Mouse (Mus musculus) intestine, embryonic 15.5 days (tissue): ENCODE results near the gene Adgrg1. TPM values are rescaled to one million over a fixed set of nuclear protein-coding genes. Genes with fewer than 3 reads are reported as not detected.
"Not testable (repeated sequence)": the region's sequence is repeated elsewhere in the genome, so short reads cannot be mapped to it uniquely, and the experiment has no call there.

ENCODE experiments used
- ATAC-seq: fragments of 200-750 bp; cut with Nextera tagmentation; 2 replicates; pipeline ENCODE4 v1.8.0; 2017; ENCODE audit warnings: moderate TSS enrichment, moderate library complexity
- H3K27ac ChIP-seq: fragments of 300-500 bp; sonication (generic); 2 replicates; pipeline ENCODE4 v1.5.1; 2015; ENCODE audit warnings: mild to moderate bottlenecking, inconsistent platforms
- H3K27me3 ChIP-seq: fragments of 300-500 bp; sonication (generic); replicated peaks from 2 replicates; pipeline ENCODE4 v1.6.1; 2015; ENCODE audit warnings: inconsistent platforms
- H3K36me3 ChIP-seq: fragments of 300-500 bp; sonication (generic); 2 replicates; pipeline ENCODE4 v1.6.1; 2015; ENCODE audit warnings: inconsistent platforms
- H3K4me1 ChIP-seq: fragments of 300-500 bp; sonication (generic); replicated peaks from 2 replicates; pipeline ENCODE4 v1.6.1; 2015; ENCODE audit warnings: inconsistent platforms
- H3K4me2 ChIP-seq: fragments of 300-500 bp; sonication (generic); replicated peaks from 2 replicates; pipeline ENCODE4 v1.6.1; 2015; ENCODE audit warnings: mild to moderate bottlenecking, inconsistent platforms
- H3K4me3 ChIP-seq: fragments of 300-500 bp; sonication (generic); replicated peaks from 2 replicates; pipeline ENCODE4 v1.5.1; 2015; ENCODE audit warnings: inconsistent platforms
- H3K9ac ChIP-seq: fragments of 300-500 bp; sonication (generic); 2 replicates; pipeline ENCODE4 v1.6.1; 2015; ENCODE audit warnings: inconsistent platforms
- H3K9me3 ChIP-seq: fragments of 300-500 bp; sonication (generic); 2 replicates; pipeline ENCODE4 v1.6.1; 2016; ENCODE audit warnings: inconsistent platforms
- WGBS: fragments of 180-500 bp; shearing (Covaris S2); methylation state at CpG from one replicate; pipeline ENCODE4 v1.1.7; 2015; 5-methylcytosine and 5-hydroxymethylcytosine counted together
- polyA plus RNA-seq: library from polyadenylated mRNA; unstranded; fragments of >200 nt; fragmentation: Nextera tagmentation; extraction: Ambion mirVana; gene quantifications from 2 replicates; pipeline ENCODE4 v1.2.1, GENCODE M21; 2015

Gene Adgrg1
- polyA plus RNA-seq, 1 experiment from 2014 or later, result 22.4 TPM

- 81% methylated on average over 4 of the region's 4 CpGs for WGBS
- Histone ChIP-seq H3K27ac (no peak overlapping the region), H3K4me2 (no peak overlapping the region), H3K27me3 (no peaks in the 10 kb centered on the region), H3K4me3 (no peak overlapping the region), H3K9ac (no peak overlapping the region), H3K4me1 (no peaks in the 10 kb centered on the region), H3K36me3 (no peaks in the 10 kb centered on the region), H3K9me3 (no peaks in the 10 kb centered on the region)
- no peak for ATAC-seq
Observed at GRCm38 (mm10) chr8:95024387-95024786, 49.8 kb downstream of the Adgrg1 start.

DNA sequence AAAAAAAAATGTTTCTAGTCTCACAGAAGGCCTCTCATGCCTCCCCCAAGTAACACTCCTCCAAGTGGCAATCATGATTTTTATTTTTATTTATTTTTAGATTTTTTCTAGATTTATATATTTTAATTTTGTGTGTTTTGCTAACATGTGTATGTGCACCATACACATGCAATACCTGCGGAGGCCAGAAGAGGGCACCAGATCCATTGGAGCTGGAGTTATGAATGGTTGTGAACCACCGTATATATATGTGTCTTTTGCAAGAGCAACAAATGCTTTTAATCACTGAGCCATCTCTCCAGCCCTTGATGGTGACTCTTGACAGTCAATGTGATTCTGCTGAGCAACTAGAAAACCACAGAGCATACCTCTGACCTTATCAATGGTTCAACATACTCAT, 50.9 kb downstream of the Adgrg1 start:
- Histone ChIP-seq H3K9ac (no peak overlapping the region), H3K4me2 (no peak overlapping the region), H3K36me3 (no peaks in the 10 kb centered on the region), H3K27ac (no peak overlapping the region), H3K4me1 (no peaks in the 10 kb centered on the region), H3K4me3 (no peak overlapping the region), H3K9me3 (no peaks in the 10 kb centered on the region), H3K27me3 (no peaks in the 10 kb centered on the region)
- 73% methylated on average over 2 of the region's 2 CpGs for WGBS
- no peak for ATAC-seq

- not testable (repeated sequence) for ATAC-seq
Observed at GRCm38 (mm10) chr8:95028391-95028790, 53.8 kb downstream of the Adgrg1 start.

GRCm38 (mm10) chr8:95037106-95037925, 62.8 kb downstream of the Adgrg1 start:
- Histone ChIP-seq H3K27me3 (no peaks in the 10 kb centered on the region), H3K4me3 (no peak overlapping the region), H3K27ac (no peak overlapping the region), H3K4me1 (no peaks in the 10 kb centered on the region), H3K36me3 (no peaks in the 10 kb centered on the region), H3K9ac (no peak overlapping the region), H3K4me2 (no peak overlapping the region), H3K9me3 (no peaks in the 10 kb centered on the region)
- WGBS, result 59% methylated on average over 7 of the region's 7 CpGs
- ATAC-seq, result 0 out of 2 replicates have a peak, but pooled peaks have one; percentile 39

More at GRCm38 (mm10) chr8:95028391-95028790, 53.8 kb downstream of the Adgrg1 start:
- WGBS, result 49% methylated on average over 7 of the region's 7 CpGs
- not testable (repeated sequence) for H3K4me3 ChIP-seq, H3K27me3 ChIP-seq, H3K27ac ChIP-seq, H3K9ac ChIP-seq, H3K9me3 ChIP-seq, H3K4me2 ChIP-seq, H3K36me3 ChIP-seq, H3K4me1 ChIP-seq

DNA sequence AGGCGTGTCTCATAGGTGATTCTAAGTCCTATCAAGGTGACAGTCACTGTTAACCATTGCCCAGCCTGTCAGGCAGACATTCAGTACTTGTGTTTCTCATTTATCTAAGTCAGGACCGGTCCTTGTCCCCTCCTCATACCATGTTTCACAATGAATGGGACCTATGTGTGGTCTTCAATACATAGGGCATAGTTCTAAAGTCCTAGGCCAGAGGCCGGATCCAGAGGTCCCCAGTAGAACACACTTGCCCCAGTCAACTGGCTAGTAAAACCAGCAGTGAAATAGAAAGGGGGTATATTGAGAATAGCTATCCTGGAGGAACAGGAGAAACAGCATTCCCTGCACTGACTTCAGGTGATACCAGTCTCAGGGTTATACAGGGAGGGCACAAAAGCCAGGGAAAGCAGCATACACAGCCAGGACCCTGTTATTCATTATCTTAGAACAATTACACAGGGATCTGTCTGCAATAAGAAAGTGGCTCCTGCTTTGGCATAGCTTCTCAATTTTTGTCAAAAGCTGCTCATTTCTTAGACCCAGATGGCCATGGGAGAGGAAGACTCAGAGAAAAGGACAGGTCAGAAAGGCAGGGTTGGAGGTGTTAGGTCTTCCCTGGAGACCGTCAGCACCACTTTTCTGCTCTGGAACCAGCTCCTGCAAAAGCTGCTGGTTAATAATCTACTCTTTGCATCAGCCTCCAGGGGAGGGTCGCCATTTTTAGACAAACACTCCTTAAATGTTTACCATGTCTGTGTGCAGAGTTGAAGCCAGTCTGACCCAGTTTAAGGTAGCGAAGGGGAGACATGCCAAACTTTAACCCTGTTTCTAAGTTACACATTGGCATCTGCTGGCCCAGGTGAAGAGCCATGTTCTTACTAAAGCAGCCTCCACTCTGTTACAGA, 67.6 kb downstream of the Adgrg1 start:
- ATAC-seq, result peak; percentile 76
- H3K36me3 ChIP-seq, result no peaks in the 10 kb centered on the region
- H3K9me3 ChIP-seq, result no peaks in the 10 kb centered on the region
- no peaks in the 10 kb centered on the region for H3K4me1 ChIP-seq
- no peak overlapping the region for H3K27ac ChIP-seq
- no peak overlapping the region for H3K9ac ChIP-seq
- 47% methylated on average over 6 of the region's 6 CpGs for WGBS
- no peaks in the 10 kb centered on the region for H3K27me3 ChIP-seq
- peak overlapping the region; percentile 3; the same call in 1 of the 2 replicates for H3K4me2 ChIP-seq
- H3K4me3 ChIP-seq, result no peak overlapping the region

DNA sequence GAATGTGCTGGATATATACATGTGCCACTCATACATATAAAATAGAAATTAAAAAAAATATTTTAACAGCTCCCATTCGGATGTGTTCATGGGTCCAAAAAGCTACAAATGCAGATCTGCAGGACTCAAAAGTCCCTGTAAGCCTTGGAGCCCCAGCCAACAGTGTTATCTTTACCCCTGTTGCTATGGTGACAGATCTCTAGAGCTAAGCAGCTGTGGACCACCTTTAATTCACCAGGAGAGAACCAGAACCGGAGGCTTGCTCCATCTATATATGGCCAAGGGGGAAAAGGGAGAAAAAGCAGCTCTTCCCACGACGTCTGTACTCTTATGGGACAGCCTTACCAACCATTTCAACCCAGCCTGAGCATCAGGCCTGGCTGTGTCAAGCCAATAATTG, 70.3 kb downstream of the Adgrg1 start:
- H3K27me3 ChIP-seq, result no peaks in the 10 kb centered on the region
- H3K4me1 ChIP-seq, result no peaks in the 10 kb centered on the region
- H3K27ac ChIP-seq, result no peak overlapping the region
- no peak overlapping the region for H3K4me3 ChIP-seq
- WGBS, result 51% methylated on average over 4 of the region's 4 CpGs
- H3K4me2 ChIP-seq, result no peak overlapping the region
- no peak for ATAC-seq
- H3K36me3 ChIP-seq, result no peaks in the 10 kb centered on the region
- no peak overlapping the region for H3K9ac ChIP-seq
- no peaks in the 10 kb centered on the region for H3K9me3 ChIP-seq

DNA sequence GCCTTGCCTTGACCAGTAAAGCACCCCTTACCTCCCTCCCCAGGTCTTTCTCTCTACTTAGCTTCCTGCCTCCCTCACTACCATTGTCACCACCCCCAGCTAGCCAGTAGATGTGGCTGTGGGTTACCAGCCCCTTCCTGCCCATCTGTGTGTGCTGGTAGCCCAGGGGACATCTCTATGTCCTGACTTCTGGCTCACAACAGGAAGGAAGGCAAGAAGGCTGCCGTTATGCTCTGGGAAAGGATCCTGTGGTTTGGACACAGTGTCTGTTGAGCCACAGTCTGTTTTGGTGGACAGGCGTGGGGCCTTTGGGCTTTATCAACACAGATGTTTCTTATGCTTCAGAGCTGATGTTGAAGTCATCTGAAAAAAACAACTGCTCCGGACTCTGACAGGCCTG, 72.4 kb downstream of the Adgrg1 start:
- Histone ChIP-seq H3K4me1 (no peaks in the 10 kb centered on the region), H3K27me3 (no peaks in the 10 kb centered on the region), H3K27ac (no peak overlapping the region), H3K36me3 (no peaks in the 10 kb centered on the region), H3K4me2 (no peak overlapping the region), H3K9me3 (no peaks in the 10 kb centered on the region), H3K9ac (no peak overlapping the region), H3K4me3 (no peak overlapping the region)
- ATAC-seq, result no peak
- WGBS, result 60% methylated on average over 3 of the region's 3 CpGs

DNA sequence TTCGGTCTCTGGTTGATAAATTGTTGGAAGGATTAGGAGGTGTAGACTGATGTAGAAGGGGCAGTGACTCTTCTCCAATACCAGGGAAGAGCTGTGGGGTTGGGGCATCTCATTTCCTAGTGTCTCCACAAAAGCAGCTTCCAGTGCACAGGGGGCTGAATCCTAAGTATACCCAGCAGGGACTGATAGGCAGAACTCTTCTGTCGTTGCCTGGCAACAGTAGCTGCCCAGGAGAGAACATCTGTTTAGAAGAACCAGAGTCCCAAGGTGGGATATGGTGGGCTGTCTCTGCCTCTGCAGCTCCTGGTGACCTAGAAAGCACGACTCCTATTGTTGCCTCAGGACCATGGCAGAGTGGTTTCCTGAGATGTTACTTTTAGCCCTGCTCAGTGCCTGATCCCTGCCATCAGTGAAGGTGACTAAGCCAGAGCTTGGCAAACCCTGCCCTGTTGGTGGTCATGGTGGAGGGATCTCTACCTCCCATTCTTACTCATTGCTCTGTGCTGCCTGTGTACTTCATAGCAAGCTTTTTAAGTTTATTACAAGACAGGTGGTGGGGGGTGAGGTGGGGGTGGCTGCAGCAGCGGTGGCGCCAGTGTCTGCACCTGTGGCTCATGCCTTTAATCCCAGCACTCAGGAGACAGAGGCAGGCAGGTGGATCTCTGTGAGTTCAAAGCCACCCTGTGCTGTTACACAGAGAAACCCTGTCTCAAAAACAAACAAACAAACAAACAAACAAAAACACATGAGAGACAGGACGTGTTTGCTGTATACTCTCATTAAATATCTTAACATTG, 73.5 kb downstream of the Adgrg1 start:
- H3K9me3 ChIP-seq, result no peaks in the 10 kb centered on the region
- no peak overlapping the region for H3K4me3 ChIP-seq
- no peak overlapping the region for H3K9ac ChIP-seq
- ATAC-seq, result no peak
- H3K4me2 ChIP-seq, result no peak overlapping the region
- H3K4me1 ChIP-seq, result no peaks in the 10 kb centered on the region
- no peaks in the 10 kb centered on the region for H3K36me3 ChIP-seq
- 67% methylated on average over 6 of the region's 6 CpGs for WGBS
- H3K27me3 ChIP-seq, result no peaks in the 10 kb centered on the region
- no peak overlapping the region for H3K27ac ChIP-seq

- Histone ChIP-seq H3K27ac (no peak overlapping the region), H3K9me3 (no peaks in the 10 kb centered on the region), H3K4me3 (no peak overlapping the region), H3K27me3 (no peaks in the 10 kb centered on the region), H3K4me1 (no peaks in the 10 kb centered on the region), H3K4me2 (no peak overlapping the region), H3K9ac (no peak overlapping the region), H3K36me3 (no peaks in the 10 kb centered on the region)
- WGBS, result 31% methylated on average over 2 of the region's 2 CpGs
- no peak for ATAC-seq
Observed at GRCm38 (mm10) chr8:95049636-95050035, 75.1 kb downstream of the Adgrg1 start.

- no peak overlapping the region for H3K27ac ChIP-seq
- H3K36me3 ChIP-seq, result no peaks in the 10 kb centered on the region
- no peak overlapping the region for H3K4me3 ChIP-seq
- no peaks in the 10 kb centered on the region for H3K27me3 ChIP-seq
- no peaks in the 10 kb centered on the region for H3K9me3 ChIP-seq
- ATAC-seq, result no peak
- H3K4me1 ChIP-seq, result no peaks in the 10 kb centered on the region
- H3K9ac ChIP-seq, result no peak overlapping the region
- H3K4me2 ChIP-seq, result no peak overlapping the region
- WGBS, result 63% methylated on average over 6 of the region's 6 CpGs
Observed at GRCm38 (mm10) chr8:95054438-95054837, 79.9 kb downstream of the Adgrg1 start.

DNA sequence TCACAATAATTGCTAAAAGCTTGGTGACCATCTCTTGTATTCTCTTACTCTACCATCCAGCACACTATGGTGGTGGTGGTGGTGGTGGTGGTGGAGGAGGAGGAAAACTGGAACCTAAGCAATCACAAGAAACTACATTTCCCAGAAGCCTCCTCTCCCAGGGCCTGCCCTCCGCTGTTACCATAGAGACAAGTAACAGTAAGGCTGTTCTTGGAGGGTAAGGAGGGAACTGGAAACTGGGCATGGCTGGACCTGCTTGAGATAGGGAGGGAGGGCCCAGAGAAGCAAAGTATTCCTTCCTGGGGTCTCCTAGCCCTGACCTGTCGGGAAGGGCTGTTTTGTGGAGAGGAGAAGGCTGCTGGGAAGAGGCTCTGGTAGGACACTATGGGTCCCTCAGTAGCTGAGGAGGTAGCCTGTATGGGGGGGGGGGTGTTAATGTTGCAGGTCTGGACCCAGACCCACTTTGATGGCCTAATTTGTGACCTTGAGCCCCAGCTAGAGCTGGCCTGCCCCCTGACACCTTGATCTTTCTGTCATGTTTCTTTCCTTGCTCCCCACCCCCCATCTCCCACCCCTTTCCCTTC, 80.5 kb downstream of the Adgrg1 start, which contains the start of gene Drc7:
Gene Drc7, plus strand, starts transcription at position 177 of the 584 bp plus-strand sequence.
- Histone ChIP-seq H3K36me3 (no peaks in the 10 kb centered on the region), H3K4me2 (no peak within 1 kb of the TSS), H3K27me3 (no peaks in the 10 kb centered on the region), H3K27ac (no peak within 1 kb of the TSS), H3K4me1 (no peaks in the 10 kb centered on the region), H3K9me3 (no peaks in the 10 kb centered on the region), H3K9ac (no peak within 1 kb of the TSS), H3K4me3 (no peak within 1 kb of the TSS)
- WGBS, result 23% methylated on average over 2 of the region's 2 CpGs
- ATAC-seq, result peak; percentile 56
